Mouse (Mus musculus) intestine, embryonic 15.5 days (tissue): ENCODE measurements around the gene Cyth2. TPM values are rescaled to one million over a fixed set of nuclear protein-coding genes. Genes with fewer than 3 reads are reported as not detected.

ENCODE experiments used
- ATAC-seq: fragments of 200-750 bp; cut with Nextera tagmentation; 2 replicates; pipeline ENCODE4 v1.8.0; 2017; ENCODE audit warnings: moderate TSS enrichment, moderate library complexity
- H3K27ac ChIP-seq: fragments of 300-500 bp; sonication (generic); 2 replicates; pipeline ENCODE4 v1.5.1; 2015; ENCODE audit warnings: mild to moderate bottlenecking, inconsistent platforms
- H3K27me3 ChIP-seq: fragments of 300-500 bp; sonication (generic); replicated peaks from 2 replicates; pipeline ENCODE4 v1.6.1; 2015; ENCODE audit warnings: inconsistent platforms
- H3K36me3 ChIP-seq: fragments of 300-500 bp; sonication (generic); 2 replicates; pipeline ENCODE4 v1.6.1; 2015; ENCODE audit warnings: inconsistent platforms
- H3K4me1 ChIP-seq: fragments of 300-500 bp; sonication (generic); replicated peaks from 2 replicates; pipeline ENCODE4 v1.6.1; 2015; ENCODE audit warnings: inconsistent platforms
- H3K4me2 ChIP-seq: fragments of 300-500 bp; sonication (generic); replicated peaks from 2 replicates; pipeline ENCODE4 v1.6.1; 2015; ENCODE audit warnings: mild to moderate bottlenecking, inconsistent platforms
- H3K4me3 ChIP-seq: fragments of 300-500 bp; sonication (generic); replicated peaks from 2 replicates; pipeline ENCODE4 v1.5.1; 2015; ENCODE audit warnings: inconsistent platforms
- H3K9ac ChIP-seq: fragments of 300-500 bp; sonication (generic); 2 replicates; pipeline ENCODE4 v1.6.1; 2015; ENCODE audit warnings: inconsistent platforms
- H3K9me3 ChIP-seq: fragments of 300-500 bp; sonication (generic); 2 replicates; pipeline ENCODE4 v1.6.1; 2016; ENCODE audit warnings: inconsistent platforms
- whole genome bisulfite sequencing: fragments of 180-500 bp; shearing (Covaris S2); methylation state at CpG from one replicate; pipeline ENCODE4 v1.1.7; 2015; 5-methylcytosine and 5-hydroxymethylcytosine counted together
- polyA plus RNA-seq: library from polyadenylated mRNA; unstranded; fragments of >200 nt; fragmentation: Nextera tagmentation; extraction: Ambion mirVana; gene quantifications from 2 replicates; pipeline ENCODE4 v1.2.1, GENCODE M21; 2015

Cyth2 gene
- polyA plus RNA-seq, 1 experiment from 2014 or later: 89.0 TPM

DNA sequence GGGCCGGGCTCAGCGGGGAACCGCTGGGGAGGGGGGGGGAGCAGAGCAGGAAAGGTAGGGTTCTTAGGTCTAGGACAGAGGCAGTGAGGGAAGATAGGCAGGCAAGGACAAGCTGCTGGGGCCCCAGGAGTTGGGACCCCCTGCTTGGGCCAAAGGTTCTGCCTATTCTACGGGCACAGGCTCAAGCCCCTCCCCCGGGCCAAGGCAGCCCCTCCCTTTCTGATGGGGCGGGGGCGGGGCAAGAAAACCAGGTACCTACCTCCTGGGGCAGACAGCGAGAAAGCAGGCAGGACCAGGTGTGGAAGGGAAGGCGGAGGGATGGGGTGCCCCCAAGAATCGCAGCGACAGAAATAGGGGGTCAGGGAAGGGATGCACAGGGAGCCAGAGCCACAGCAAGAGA, 5.9 kb downstream of the Cyth2 start:
- Histone ChIP-seq H3K9me3 (no peaks in the 10 kb centered on the region), H3K36me3 (peaks cover 59% of the 10 kb centered on the region)

GRCm38 (mm10) chr7:45805941-45806340, 8.4 kb downstream of the Cyth2 start:
- Histone ChIP-seq H3K4me2 (no peak overlapping the region), H3K4me3 (no peak overlapping the region), H3K27ac (no peak overlapping the region), H3K36me3 (peaks cover 39% of the 10 kb centered on the region), H3K4me1 (peaks cover 9% of the 10 kb centered on the region), H3K9ac (no peak overlapping the region), H3K27me3 (no peaks in the 10 kb centered on the region), H3K9me3 (no peaks in the 10 kb centered on the region)
- WGBS: 64% methylated on average over 5 of the region's 5 CpGs
- ATAC-seq: no peak

More for the DNA sequence above, 5.9 kb downstream of the Cyth2 start:
- no peak overlapping the region for H3K9ac ChIP-seq
- no peak overlapping the region for H3K4me2 ChIP-seq
- peaks cover 21% of the 10 kb centered on the region for H3K4me1 ChIP-seq
- H3K4me3 ChIP-seq: no peak overlapping the region
- no peak for ATAC-seq
- H3K27me3 ChIP-seq: no peaks in the 10 kb centered on the region
- H3K27ac ChIP-seq: no peak overlapping the region
- 36% methylated on average over 11 of the region's 11 CpGs for WGBS

- H3K27ac ChIP-seq: no peak overlapping the region
- 91% methylated on average over 6 of the region's 6 CpGs for WGBS
Measured at GRCm38 (mm10) chr7:45802551-45802950, 11.8 kb downstream of the Cyth2 start.

DNA sequence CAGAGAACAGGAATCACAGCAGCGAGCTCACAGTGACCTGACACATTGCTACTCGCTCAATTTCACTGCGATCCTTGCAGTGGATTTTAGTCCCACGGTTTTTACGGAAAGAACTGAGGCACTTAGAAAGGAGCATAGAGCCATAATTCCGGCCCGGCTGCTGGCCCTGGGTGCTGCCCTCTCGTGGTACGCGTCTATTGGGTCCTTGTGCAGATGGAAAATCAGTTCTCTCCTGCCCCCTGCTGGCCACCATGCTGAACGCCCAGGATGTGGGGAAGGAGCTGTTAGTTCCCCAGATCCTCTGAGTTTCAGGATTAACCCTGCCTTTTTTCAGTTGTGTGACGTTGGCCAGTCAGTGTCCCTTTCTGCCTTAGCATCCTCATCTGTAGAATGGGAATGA, 13.0 kb downstream of the Cyth2 start:
- Histone ChIP-seq H3K36me3 (no peaks in the 10 kb centered on the region), H3K4me2 (peak overlapping the region; percentile 56), H3K4me3 (peak overlapping the region; percentile 25), H3K4me1 (peaks cover 28% of the 10 kb centered on the region), H3K9me3 (no peaks in the 10 kb centered on the region), H3K27me3 (peaks cover 13% of the 10 kb centered on the region; the same call in 1 of the 2 replicates), H3K9ac (no peak overlapping the region), H3K27ac (no peak overlapping the region)
- peak; percentile 71 for ATAC-seq
- 2% methylated on average over 12 of the region's 12 CpGs for WGBS

More at GRCm38 (mm10) chr7:45802551-45802950, 11.8 kb downstream of the Cyth2 start:
- Histone ChIP-seq H3K27me3 (peaks cover 9% of the 10 kb centered on the region; the same call in 1 of the 2 replicates), H3K4me1 (peaks cover 27% of the 10 kb centered on the region), H3K4me3 (no peak overlapping the region), H3K9ac (no peak overlapping the region), H3K9me3 (no peaks in the 10 kb centered on the region), H3K36me3 (peaks cover 8% of the 10 kb centered on the region; the same call in 1 of the 2 replicates), H3K4me2 (no peak overlapping the region)
- ATAC-seq: no peak

- H3K27me3 ChIP-seq: peaks cover 13% of the 10 kb centered on the region; the same call in 1 of the 2 replicates
- H3K9me3 ChIP-seq: no peaks in the 10 kb centered on the region
- no peak overlapping the region for H3K27ac ChIP-seq
- peak; percentile 66 for ATAC-seq
- WGBS: 24% methylated on average over 21 of the region's 25 CpGs
- peak overlapping the region; percentile 25 for H3K4me3 ChIP-seq
- H3K4me1 ChIP-seq: peaks cover 28% of the 10 kb centered on the region
- peak overlapping the region; percentile 56 for H3K4me2 ChIP-seq
- H3K36me3 ChIP-seq: no peaks in the 10 kb centered on the region
- H3K9ac ChIP-seq: no peak overlapping the region
Measured at GRCm38 (mm10) chr7:45800546-45801204, 13.7 kb downstream of the Cyth2 start.

DNA sequence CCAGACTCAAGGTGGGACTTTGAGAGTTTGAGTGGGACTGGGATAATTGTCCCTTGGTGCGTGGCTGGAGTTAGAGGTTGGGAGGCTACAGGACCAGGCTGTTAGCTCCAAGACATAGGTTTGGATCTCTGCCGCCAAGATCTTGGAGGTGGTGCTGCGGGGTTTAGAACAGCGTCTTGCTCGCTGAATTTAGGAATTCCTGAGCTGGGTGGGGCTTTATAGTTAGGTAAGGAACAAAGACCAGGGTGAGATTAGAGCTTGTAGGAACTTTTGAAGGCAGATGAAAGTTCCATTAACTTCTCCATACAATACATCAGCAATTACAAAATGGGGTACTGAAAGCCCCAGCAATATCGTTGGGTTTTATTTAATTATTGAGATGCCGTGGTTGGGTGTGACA, 14.4 kb downstream of the Cyth2 start:
- no peak overlapping the region for H3K4me3 ChIP-seq
- H3K9me3 ChIP-seq: no peaks in the 10 kb centered on the region
- peaks cover 28% of the 10 kb centered on the region for H3K4me1 ChIP-seq
- H3K27me3 ChIP-seq: peaks cover 13% of the 10 kb centered on the region; the same call in 1 of the 2 replicates
- 39% methylated on average over 7 of the region's 7 CpGs for WGBS
- peak overlapping the region; percentile 56 for H3K4me2 ChIP-seq
- H3K9ac ChIP-seq: no peak overlapping the region
- H3K36me3 ChIP-seq: no peaks in the 10 kb centered on the region
- ATAC-seq: no peak
- H3K27ac ChIP-seq: no peak overlapping the region

DNA sequence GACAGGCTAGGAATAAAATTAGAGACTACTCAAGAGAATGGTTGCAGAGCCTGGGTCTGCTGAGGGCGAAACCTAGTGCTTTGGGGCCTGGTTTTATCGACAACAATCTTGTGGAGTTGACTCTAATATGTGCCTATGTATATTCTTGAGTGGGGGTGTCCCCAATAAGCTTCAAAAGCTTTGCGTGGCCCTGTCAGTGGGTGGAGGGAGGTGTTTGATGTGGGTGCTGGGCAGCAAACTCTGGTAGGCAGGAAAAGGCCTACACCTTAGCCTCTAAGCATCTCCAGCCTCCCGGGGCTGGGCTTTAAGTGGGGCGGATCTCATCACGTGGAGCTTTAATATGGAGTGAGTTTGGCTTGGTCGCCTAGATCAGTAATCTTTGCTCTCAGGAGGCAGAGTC, 15.4 kb downstream of the Cyth2 start:
- Histone ChIP-seq H3K4me3 (peak overlapping the region; percentile 45), H3K4me1 (peaks cover 28% of the 10 kb centered on the region), H3K9me3 (no peaks in the 10 kb centered on the region), H3K27ac (no peak overlapping the region), H3K9ac (no peak overlapping the region), H3K27me3 (peaks cover 13% of the 10 kb centered on the region; the same call in 1 of the 2 replicates), H3K4me2 (peak overlapping the region; percentile 92), H3K36me3 (no peaks in the 10 kb centered on the region)
- ATAC-seq: no peak
- 59% methylated on average over 7 of the region's 7 CpGs for WGBS

DNA sequence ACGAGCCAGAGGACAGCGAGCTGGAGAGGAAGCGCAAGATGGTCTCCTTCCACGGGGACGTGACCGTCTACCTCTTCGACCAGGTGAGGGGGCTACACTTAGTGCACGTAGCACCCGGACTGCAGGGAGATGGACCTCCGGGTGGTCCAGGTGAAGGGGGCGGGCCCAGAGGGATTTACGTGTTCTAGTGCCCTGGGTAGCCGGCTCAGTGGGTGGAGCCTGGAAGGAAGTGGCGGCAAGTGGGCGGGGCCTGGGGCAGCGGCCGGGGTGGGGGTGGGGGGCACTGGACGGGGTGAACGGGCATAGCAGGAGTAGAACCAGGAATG, 15.9 kb downstream of the Cyth2 start:
- peak overlapping the region; percentile 44 for H3K9ac ChIP-seq
- peak overlapping the region; percentile 92 for H3K4me2 ChIP-seq
- WGBS: 2% methylated on average over 19 of the region's 19 CpGs

GRCm38 (mm10) chr7:45797661-45798510, 16.5 kb downstream of the Cyth2 start:
- Histone ChIP-seq H3K9ac (peak overlapping the region; percentile 44), H3K4me1 (peaks cover 28% of the 10 kb centered on the region), H3K4me3 (peak overlapping the region; percentile 45), H3K27me3 (peaks cover 13% of the 10 kb centered on the region; the same call in 1 of the 2 replicates), H3K4me2 (peak overlapping the region; percentile 92), H3K36me3 (no peaks in the 10 kb centered on the region), H3K27ac (no peak overlapping the region), H3K9me3 (no peaks in the 10 kb centered on the region)
- WGBS: 4% methylated on average over 59 of the region's 60 CpGs
- ATAC-seq: no peak

More for the DNA sequence above, 15.9 kb downstream of the Cyth2 start:
- Histone ChIP-seq H3K27ac (no peak overlapping the region), H3K36me3 (no peaks in the 10 kb centered on the region), H3K27me3 (peaks cover 13% of the 10 kb centered on the region; the same call in 1 of the 2 replicates), H3K4me3 (peak overlapping the region; percentile 45), H3K4me1 (peaks cover 28% of the 10 kb centered on the region), H3K9me3 (no peaks in the 10 kb centered on the region)
- ATAC-seq: no peak

- Histone ChIP-seq H3K27me3 (peaks cover 13% of the 10 kb centered on the region; the same call in 1 of the 2 replicates), H3K4me3 (no peak overlapping the region), H3K9ac (no peak overlapping the region), H3K4me2 (no peak overlapping the region), H3K4me1 (peaks cover 28% of the 10 kb centered on the region), H3K27ac (no peak overlapping the region), H3K36me3 (no peaks in the 10 kb centered on the region), H3K9me3 (no peaks in the 10 kb centered on the region)
- ATAC-seq: no peak
- WGBS: 54% methylated on average over 6 of the region's 6 CpGs
Measured at GRCm38 (mm10) chr7:45796950-45797349, 17.4 kb downstream of the Cyth2 start.

- 93% methylated on average over 29 of the region's 29 CpGs for WGBS
Measured at GRCm38 (mm10) chr7:45794971-45795370, 19.4 kb downstream of the Cyth2 start.

GRCm38 (mm10) chr7:45793969-45794585, 20.3 kb downstream of the Cyth2 start:
- Histone ChIP-seq H3K27me3 (peaks cover 13% of the 10 kb centered on the region; the same call in 1 of the 2 replicates), H3K27ac (no peak overlapping the region), H3K9ac (no peak overlapping the region), H3K4me3 (no peak overlapping the region), H3K4me2 (no peak overlapping the region), H3K36me3 (no peaks in the 10 kb centered on the region), H3K4me1 (peaks cover 21% of the 10 kb centered on the region), H3K9me3 (no peaks in the 10 kb centered on the region)
- no peak for ATAC-seq
- WGBS: 82% methylated on average over 33 of the region's 44 CpGs

More at GRCm38 (mm10) chr7:45794971-45795370, 19.4 kb downstream of the Cyth2 start:
- no peak overlapping the region for H3K9ac ChIP-seq
- peaks cover 21% of the 10 kb centered on the region for H3K4me1 ChIP-seq
- H3K36me3 ChIP-seq: no peaks in the 10 kb centered on the region
- H3K27ac ChIP-seq: no peak overlapping the region
- H3K27me3 ChIP-seq: peaks cover 13% of the 10 kb centered on the region; the same call in 1 of the 2 replicates
- ATAC-seq: no peak
- H3K4me2 ChIP-seq: no peak overlapping the region
- H3K9me3 ChIP-seq: no peaks in the 10 kb centered on the region
- no peak overlapping the region for H3K4me3 ChIP-seq
